Mouse (Mus musculus) heart, adult 8-10 months (tissue): ENCODE measurements around the gene Hnrnpd. TPM values are rescaled to one million over a fixed set of nuclear protein-coding genes. Genes with fewer than 3 reads are reported as not detected.

Experiments
- DNase-seq: peaks from one replicate; pipeline ENCODE4 v3.0.0; 2022; ENCODE audit warnings: low spot score
- total RNA-seq, 4 experiments: library from RNA; stranded (reverse); gene quantifications; 2 replicates each; pipeline ENCODE4 v1.2.4; 2022

Hnrnpd gene
- total RNA-seq, 4 experiments from 2014 or later: 63.7 to 105 (median 80.0) TPM

DNA sequence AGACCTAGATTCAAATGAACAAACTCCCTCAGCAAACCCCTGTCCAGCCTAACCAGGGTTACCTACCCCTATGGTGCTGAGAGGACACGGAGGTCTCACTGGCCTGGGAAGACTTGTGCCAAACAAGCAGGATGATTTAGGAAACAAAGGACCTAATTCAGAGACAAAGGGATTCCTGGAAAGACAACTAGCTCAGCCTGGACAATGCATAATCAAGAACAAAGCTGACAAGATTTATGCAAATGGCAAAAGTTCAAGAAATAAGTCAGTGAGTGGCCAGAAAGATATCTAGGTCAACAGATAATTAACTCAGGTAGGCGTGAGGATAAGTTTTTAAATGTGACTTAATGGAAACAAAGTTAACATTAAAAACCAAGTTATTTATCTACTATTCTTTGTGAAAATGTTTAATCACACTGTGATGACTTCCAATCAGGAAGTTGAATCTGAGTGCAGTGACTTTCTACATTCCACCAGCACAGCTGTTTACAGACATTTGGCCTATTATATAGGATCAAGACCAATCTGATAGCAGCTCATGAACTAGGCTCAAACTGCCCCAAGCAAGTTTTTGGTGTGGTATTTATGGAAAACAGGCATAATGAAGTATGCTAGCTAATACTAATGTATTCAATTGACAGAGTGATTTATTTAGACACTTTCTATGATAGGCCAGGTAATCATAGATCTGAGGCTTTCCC, 19.4 kb downstream of the Hnrnpd start:
- DNase-seq: no peak

DNA sequence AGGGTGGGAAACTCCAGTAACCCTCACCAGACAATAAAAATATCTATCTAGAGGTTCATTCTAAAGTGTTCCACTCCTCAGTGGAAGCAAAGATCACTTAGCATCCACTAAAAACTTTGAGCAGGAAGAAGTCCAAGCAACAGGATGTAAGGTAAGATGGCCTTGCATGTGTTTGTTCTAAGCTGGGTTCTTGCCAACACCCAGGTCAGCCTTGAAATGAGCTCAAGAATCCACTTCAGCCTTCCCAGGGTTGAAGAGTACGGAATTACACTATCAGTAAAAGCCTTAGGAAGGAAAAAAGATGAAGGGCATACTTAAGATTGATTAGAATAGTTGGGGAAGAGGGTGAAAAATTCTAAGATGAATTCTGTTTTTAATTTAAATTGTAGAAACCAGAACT, 20.1 kb downstream of the Hnrnpd start:
- no peak for DNase-seq

DNA sequence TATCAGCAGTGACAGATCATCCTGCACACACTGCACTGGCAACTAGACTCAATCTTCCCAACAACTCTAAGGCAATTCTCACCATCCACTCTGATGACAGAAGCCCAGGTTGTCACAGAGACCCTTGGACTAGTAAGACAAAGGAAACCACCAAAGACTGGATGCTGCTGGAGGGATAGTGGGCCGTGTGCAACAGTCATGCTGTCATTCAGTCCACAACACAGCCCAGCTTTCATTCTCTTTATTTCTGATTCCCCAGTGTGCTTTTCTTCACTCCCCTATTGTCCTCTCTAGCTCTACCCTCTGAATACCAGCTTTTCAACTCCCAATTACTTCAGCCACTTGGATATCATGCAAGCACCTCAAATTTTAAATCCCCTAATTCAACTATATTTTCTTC, 24.9 kb downstream of the Hnrnpd start:
- DNase-seq: no peak

DNA sequence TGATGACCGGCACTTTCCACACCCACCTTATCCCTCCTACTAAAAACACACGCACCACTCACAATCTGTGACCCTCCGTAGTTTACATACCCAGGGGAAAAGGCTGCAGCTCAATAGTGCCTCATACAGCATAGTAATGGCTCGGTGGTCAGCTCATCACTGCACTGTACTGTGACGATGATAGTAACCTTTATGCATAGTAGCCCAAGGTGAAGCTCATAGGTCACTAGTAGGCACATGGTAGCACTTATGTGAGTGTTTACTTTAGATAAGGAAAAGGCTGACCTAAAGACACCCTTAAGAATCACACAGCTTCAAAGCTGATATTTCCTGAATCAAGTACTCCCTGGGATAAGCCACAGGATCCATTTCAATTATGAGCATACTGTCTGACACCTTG, 26.2 kb downstream of the Hnrnpd start:
- DNase-seq: no peak

DNA sequence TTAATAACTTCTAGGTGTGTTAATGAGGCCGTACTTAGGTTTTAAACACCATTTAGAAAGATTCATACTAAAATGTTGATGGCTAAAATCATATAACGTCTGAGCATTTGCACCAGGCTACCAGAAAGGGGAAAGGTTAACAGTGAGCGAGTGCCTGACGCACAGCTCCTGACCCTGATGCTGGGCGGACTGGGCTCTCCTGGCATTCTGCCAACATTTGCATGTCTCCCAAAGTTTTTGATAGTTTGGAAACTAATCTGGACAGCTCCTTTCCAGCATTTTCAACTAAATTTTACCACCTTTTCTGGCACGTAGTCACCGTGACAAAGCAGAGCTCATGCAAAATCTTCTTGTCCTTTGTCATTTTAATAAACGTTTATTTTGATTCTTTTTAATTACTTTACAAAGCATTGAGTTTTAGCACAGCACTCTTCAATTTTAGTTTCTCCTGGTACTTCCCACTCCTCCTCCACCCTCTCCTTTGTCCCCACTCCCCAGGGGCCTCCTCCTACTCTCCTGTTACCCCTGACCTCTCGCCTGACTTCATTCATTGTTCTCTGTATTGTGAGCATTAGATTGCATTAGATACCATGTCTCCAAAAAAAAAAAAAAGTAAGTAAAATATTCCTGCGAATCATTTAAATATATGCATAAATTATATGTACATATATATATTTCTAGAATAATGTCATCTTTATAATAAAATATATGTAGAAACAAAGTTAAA, 36.8 kb downstream of the Hnrnpd start:
- DNase-seq: no peak

DNA sequence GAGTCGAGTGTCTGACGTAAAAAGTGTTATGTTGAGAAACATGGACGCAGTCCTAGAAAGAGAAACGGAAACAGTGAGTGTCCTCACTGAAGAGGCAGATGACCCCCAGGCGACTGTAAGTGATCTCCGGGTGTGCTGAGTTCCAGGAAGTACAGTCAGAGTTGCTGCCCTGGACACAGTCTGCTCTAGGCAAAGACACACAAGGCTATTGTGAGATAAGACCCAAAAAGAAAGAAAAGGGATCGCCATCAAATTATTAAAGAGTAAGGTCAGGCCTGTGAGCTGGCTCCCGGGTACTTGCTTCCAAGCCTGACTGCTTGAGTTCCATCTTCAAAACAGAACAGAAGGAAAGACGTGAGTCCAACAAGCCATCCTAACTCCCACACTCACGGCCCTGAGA, 37.5 kb downstream of the Hnrnpd start:
- DNase-seq: no peak

DNA sequence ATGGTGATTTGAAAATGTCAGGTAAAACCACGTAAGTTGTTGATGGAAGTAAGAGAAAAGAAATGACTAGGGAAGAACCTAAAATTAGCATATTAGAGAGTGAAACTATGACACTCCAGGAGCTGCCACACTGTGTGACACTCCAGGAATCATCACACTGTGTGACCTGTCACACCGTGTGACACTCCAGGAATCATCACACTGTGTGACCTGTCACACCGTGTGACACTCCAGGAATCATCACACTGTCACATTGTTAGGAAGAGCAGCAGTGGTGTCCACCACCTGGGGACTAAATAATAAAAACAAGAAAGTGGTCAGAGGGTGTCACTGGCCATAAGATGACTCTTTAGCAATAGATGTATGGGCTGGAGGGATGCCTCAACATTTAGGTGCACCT, 39.3 kb downstream of the Hnrnpd start:
- DNase-seq: no peak

DNA sequence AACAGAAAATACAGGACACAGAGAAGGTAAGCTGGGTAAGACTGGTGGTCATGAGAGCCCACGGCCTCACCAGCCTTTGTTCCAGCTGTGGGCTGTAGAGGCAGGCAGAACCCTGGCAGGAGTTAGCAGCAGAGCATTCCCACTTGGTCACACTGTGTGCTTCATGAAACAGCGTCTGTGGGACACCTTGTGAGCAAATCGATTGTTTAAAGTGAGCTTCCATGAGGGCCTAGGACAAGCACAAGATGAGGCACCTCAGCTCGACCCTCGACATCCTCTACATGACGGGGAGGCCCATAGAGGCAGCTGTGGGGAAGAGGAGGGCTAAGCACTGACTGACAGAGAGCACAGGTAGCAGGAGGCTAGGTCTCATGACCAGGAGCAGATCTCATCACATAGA, 46.8 kb downstream of the Hnrnpd start:
- DNase-seq: no peak

DNA sequence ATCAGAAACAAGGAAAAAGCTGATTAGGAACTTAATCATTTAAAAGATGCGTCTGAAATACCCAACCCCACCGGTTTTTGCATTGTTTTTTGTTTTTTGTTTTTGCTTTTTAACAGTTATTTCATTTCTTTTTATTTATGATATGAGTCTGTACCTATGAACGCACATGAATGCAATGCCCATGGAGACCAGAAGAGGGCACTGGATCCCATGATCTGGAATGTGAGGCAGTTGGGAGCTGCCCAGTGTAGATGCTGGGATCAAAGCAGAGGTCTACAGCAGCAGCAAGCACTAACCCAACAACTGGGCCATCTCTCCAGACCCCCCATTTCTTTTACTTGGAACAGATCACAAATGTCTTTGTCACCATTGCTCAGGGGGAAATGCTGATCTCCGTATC, 50.8 kb downstream of the Hnrnpd start:
- DNase-seq: peak; percentile 30

DNA sequence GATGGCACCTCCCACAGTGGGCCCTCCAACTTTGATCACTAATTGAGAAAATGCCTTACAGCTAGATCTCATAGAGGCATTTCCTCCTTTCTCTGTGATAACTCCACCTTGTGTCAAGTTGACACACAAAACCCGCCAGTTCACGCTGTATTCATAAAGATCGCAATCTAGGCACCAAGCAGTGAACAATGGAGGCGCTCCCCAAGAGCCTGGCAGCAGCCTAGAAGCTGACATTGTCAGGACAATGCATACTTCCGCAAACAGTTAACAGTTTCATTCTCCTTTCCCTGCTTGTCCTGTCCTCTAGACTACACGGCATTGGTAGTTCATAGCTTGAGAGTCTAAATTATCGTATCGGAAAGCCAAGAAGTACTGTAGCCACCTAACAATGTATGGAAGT, 56.7 kb downstream of the Hnrnpd start:
- DNase-seq: no peak

DNA sequence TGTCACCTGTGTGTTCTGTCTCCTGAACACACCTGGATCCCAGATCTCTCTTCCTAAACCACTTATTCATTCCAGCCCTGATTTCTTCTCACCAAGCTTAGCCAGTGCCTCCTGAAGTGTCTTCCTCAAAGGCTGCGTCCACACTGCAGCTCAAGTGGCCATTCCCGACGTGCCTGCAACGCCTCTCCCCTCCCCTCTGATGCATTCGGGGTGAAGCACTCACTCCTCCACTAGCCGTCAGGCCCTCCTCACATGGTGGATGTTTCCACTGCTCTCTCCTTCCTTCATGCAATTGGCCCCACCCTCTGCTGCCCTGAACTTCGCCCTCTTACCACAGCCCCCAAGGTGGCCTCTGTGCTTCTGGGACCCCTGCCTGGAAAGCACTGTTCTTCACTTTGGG, 63.2 kb downstream of the Hnrnpd start:
- no peak for DNase-seq

DNA sequence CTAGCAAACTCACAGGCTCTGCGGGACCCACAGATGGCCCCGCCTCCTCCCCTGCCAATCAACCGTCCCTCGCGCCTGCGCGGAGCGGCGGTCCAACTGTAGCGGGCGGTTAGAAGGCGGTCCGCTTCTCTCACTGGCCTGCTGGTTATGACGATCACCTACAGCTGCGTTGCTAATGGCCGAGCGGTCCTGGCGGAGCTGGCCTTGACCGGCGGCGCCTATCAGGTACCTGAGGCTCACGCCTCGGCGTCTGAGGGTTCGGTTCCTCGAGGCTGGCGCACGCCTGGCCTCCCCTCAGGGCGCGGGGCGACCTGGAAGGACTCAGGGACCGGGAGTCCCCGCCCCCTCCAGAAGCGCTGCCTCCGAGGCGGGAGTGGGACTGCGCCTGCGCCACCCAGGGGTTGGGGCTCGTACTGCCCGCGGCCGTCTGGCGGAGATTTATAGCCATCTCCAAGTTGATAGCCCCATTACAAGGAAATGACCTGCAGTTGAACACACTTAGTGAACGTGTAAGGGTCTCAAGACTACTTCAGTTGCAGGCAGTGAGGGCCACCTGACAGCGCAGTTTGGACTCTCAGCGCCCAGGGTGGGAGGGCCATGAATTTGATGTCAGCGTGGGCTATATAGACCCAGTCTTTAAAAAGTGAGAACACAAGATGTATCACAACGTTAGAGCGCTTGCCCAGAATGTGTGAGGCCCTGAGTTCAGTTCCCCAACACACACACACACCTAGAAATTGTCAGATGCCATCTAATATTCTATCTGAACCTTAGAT, 72.4 kb downstream of the Hnrnpd start, which contains the start of gene Vamp9:
Gene Vamp9 (plus strand): TSS at position 74 of the 776 bp plus-strand sequence.
- DNase-seq: peak; percentile 96

Other genes starting within 250 kb of the Hnrnpd start
- gene Rasgef1b, start 249.9 kb downstream of the Hnrnpd start, total RNA-seq: 10 to 100 TPM in 1 of 4 experiments, 1 to 10 TPM in 3; 6.4 to 12.0 (median 9.1) TPM
- not detected for gene Vamp9, start 72.7 kb downstream of the Hnrnpd start, total RNA-seq
- 1 to 10 TPM in 2 of 4 experiments, under 1 TPM in 1, not detected in 1; 0.95 to 1.7 (median 1.5) TPM for gene 4930524J08Rik, start 123 bp upstream of the Hnrnpd start, total RNA-seq
- gene Hnrnpdl, start 60.7 kb upstream of the Hnrnpd start, total RNA-seq: 10 to 100 TPM; 43.4 to 74.6 (median 60.0) TPM
- 1 to 10 TPM; 5.7 to 8.6 (median 8.3) TPM for gene Enoph1, start 61.0 kb upstream of the Hnrnpd start, total RNA-seq
- gene Tmem150c, start 180.9 kb upstream of the Hnrnpd start, total RNA-seq: 10 to 100 TPM in 2 of 4 experiments, 1 to 10 TPM in 2; 7.6 to 18.7 (median 11.6) TPM